Mouse (Mus musculus): ENCODE data around the gene Bbx.

GRCm38 (mm10) chr16:50432062-50432878, at the start of gene Bbx:
- TF ChIP-seq ZC3H11A (IDR thresholded peaks at IDR 0.05; ENCODE audit: borderline replicate concordance, low read depth, low read length) (no peak), ZNF384 (IDR thresholded peaks at IDR 0.05; ENCODE audit: low read depth, low read length) (no peak), HCFC1 (IDR thresholded peaks at IDR 0.05; ENCODE audit: borderline replicate concordance, insufficient read depth, low read length) (no peak; the same call in 1 of the 2 replicates), CHD2 (IDR thresholded peaks at IDR 0.05; ENCODE audit: low read depth, low read length) (peak; percentile 90)
